Mouse (Mus musculus): Measurements from ENCODE around the gene Grin3b. TPM values are rescaled to one million over a fixed set of nuclear protein-coding genes. Genes with fewer than 3 reads are reported as not detected.

The Grin3b gene
- total RNA-seq, 4 experiments from 2014 or later: 0.23 to 0.30 (median 0.24) TPM

- DNase-seq (ENCODE audit: low spot score in 2 of 2): no peak
Measured at GRCm38 (mm10) chr10:79964727-79965126, 5.8 kb upstream of the Grin3b start.

GRCm38 (mm10) chr10:79965325-79965724 is 5.2 kb upstream of the Grin3b start:
- no peak for DNase-seq (ENCODE audit: low spot score in 2 of 2)

- no peak for DNase-seq (ENCODE audit: low spot score in 2 of 2)
Measured at GRCm38 (mm10) chr10:79966886-79967400, 3.6 kb upstream of the Grin3b start.

- DNase-seq (ENCODE audit: low spot score in 2 of 2): no peak
Measured at GRCm38 (mm10) chr10:79968181-79968580, 2.3 kb upstream of the Grin3b start.

GRCm38 (mm10) chr10:79969124-79969568 is 1.4 kb upstream of the Grin3b start:
- no peak for DNase-seq (ENCODE audit: low spot score in 2 of 2)

- DNase-seq (ENCODE audit: low spot score in 2 of 2): no peak
Measured at GRCm38 (mm10) chr10:79971183-79971497, 625 bp downstream of the Grin3b start.

- no peak for DNase-seq (ENCODE audit: low spot score in 2 of 2)
Measured at GRCm38 (mm10) chr10:79972831-79973230, 2.3 kb downstream of the Grin3b start.

- DNase-seq (ENCODE audit: low spot score in 2 of 2): no peak
Measured at GRCm38 (mm10) chr10:79974087-79974486, 3.6 kb downstream of the Grin3b start.

- DNase-seq (ENCODE audit: low spot score in 2 of 2): no peak
Measured at GRCm38 (mm10) chr10:79974668-79975067, 4.2 kb downstream of the Grin3b start.

GRCm38 (mm10) chr10:79976071-79976721 is 5.7 kb downstream of the Grin3b start:
- no peak for DNase-seq (ENCODE audit: low spot score in 2 of 2)

- no peak for DNase-seq (ENCODE audit: low spot score in 2 of 2)
Measured at GRCm38 (mm10) chr10:79976722-79977107, 6.2 kb downstream of the Grin3b start.

- no peak for DNase-seq (ENCODE audit: low spot score in 2 of 2)
Measured at GRCm38 (mm10) chr10:79977324-79977723, 6.8 kb downstream of the Grin3b start.

GRCm38 (mm10) chr10:79978061-79978460 is 7.5 kb downstream of the Grin3b start:
- no peak for DNase-seq (ENCODE audit: low spot score in 2 of 2)

- DNase-seq (ENCODE audit: low spot score in 2 of 2): no peak
Measured at GRCm38 (mm10) chr10:79979401-79980155, 9.1 kb downstream of the Grin3b start.

- DNase-seq (ENCODE audit: low spot score in 2 of 2): no peak
Measured at GRCm38 (mm10) chr10:79983205-79983604, 12.7 kb downstream of the Grin3b start.

- peak; percentile 67 to 82 for DNase-seq (ENCODE audit: low spot score in 2 of 2)
Measured at GRCm38 (mm10) chr10:79983670-79984069, 13.2 kb downstream of the Grin3b start.

- peak; percentile 70 to 84 for DNase-seq (ENCODE audit: low spot score in 2 of 2)
Measured at GRCm38 (mm10) chr10:79984195-79984816, 13.8 kb downstream of the Grin3b start, which contains the start of gene Tmem259. Gene Tmem259 (minus strand): TSS chr10:79984330.

- peak; percentile 93 to 99 for DNase-seq (ENCODE audit: low spot score in 2 of 2)
Measured at GRCm38 (mm10) chr10:79984871-79985270, 14.4 kb downstream of the Grin3b start.

- peak; percentile 63 to 71 for DNase-seq (ENCODE audit: low spot score in 2 of 2)
Measured at GRCm38 (mm10) chr10:79985334-79986231, 15.1 kb downstream of the Grin3b start.

- DNase-seq (ENCODE audit: low spot score in 2 of 2): no peak
Measured at GRCm38 (mm10) chr10:79986232-79986878, 15.8 kb downstream of the Grin3b start.

- DNase-seq (ENCODE audit: low spot score in 2 of 2): peak; percentile 68 to 78
Measured at GRCm38 (mm10) chr10:79986963-79987362, 16.4 kb downstream of the Grin3b start.
